Mouse (Mus musculus) activated CD4-positive, CD25-positive, alpha-beta regulatory T cell, adult 9 weeks (primary cell): ENCODE results near the gene Fam110c. TPM values are rescaled to one million over a fixed set of nuclear protein-coding genes. Genes with fewer than 3 reads are reported as not detected.

Source experiments
- polyA plus RNA-seq: library from polyadenylated mRNA; unstranded; fragments of 100-300 nt; shearing (Covaris generic); gene quantifications from one replicate; pipeline ENCODE4 v1.2.1, GENCODE M21; 2017

The Fam110c gene
- polyA plus RNA-seq, result 0.40 TPM

GRCm38 (mm10) chr12:31073412-31074354 is at the start of gene Fam110c:
TSS of gene Fam110c (plus strand) at chr12:31073861.

Other genes starting within 250 kb of the Fam110c start
- not detected for gene Alkal2, start 189.5 kb upstream of the Fam110c start, polyA plus RNA-seq
- gene Acp1, start 162.3 kb upstream of the Fam110c start, polyA plus RNA-seq, result 67.3 TPM
- gene Sh3yl1, start 162.2 kb upstream of the Fam110c start, polyA plus RNA-seq, result 1.5 TPM
- gene Gm6993, start 166.9 kb downstream of the Fam110c start, polyA plus RNA-seq, result not detected
- gene Lamb1, start 191.4 kb downstream of the Fam110c start, polyA plus RNA-seq, result not detected